Mouse (Mus musculus) G1E (cell line): ENCODE measurements around the gene Ndufb10.

Source experiments
- CTCF ChIP-seq: IDR thresholded peaks from 2 replicates; pipeline ENCODE4 v1.5.1; 2012; ENCODE audit warnings: low read depth, low read length, inconsistent platforms, mixed read lengths
- POLR2AphosphoS5 ChIP-seq: IDR thresholded peaks from 2 replicates; pipeline ENCODE4 v1.6.1; 2012; ENCODE audit warnings: low read depth, low read length, inconsistent platforms; ENCODE audit not compliant: insufficient replicate concordance

DNA sequence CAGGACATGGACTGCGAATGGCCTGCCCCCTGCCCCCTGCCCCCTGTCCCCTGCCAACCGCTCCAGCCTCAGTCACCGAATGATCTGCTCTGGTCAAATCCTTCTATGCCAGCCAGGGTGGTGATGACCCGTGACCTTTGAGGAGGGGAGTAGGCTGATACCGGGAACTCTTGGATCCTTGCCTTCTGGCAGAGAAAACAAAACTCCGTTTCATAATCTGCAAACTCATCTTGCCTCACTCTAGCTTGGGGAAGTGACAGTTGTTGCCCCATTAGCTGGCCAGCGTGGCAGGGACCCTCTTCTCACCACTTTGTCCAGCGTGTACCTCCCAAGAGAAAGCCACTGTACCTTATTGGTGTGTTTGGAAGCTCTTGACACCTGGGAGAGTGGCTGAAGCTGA lies 18.0 kb upstream of the Ndufb10 start:
- TF ChIP-seq CTCF, result no peak
- no peak for TF ChIP-seq POLR2AphosphoS5
